Mouse (Mus musculus): ENCODE measurements around the gene Zc3hav1l.

The Zc3hav1l gene

DNA sequence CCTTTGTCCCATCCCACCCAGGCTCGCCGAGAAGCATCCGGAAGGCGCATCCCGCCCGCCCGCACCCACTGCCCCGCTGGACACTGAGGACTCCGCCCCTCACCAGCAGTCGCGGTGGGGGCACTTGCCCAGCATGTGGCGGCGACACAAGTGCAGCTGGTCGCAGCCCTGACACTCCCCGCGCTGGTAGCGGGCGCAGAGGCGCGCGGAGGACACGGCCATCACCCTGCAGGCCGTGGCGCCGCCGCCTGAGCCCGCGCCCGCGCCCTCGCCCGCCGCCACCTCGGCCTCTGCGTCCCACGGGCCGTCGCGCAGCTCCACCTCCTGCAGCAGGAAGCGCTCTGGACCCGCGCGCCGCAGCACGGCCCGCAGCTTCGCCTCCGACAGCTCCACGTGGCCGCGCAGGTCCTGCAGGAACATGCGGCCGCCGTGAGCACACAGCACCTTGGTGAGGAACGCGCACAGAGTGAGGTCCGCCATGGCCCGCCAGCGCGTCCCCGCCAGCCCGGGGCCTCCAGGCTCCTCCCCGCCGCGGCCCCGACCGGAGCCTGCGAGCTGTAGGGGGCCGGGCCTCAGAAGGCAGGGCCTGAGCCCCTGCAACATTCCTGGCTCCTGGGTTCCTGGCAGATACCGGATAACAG, at the start of gene Zc3hav1l:
Gene Zc3hav1l (minus strand): TSS at position 499 of the 641 bp plus-strand sequence.
- peak; percentile 65 for DNase-seq (ENCODE audit: low read depth, low spot score)

DNA sequence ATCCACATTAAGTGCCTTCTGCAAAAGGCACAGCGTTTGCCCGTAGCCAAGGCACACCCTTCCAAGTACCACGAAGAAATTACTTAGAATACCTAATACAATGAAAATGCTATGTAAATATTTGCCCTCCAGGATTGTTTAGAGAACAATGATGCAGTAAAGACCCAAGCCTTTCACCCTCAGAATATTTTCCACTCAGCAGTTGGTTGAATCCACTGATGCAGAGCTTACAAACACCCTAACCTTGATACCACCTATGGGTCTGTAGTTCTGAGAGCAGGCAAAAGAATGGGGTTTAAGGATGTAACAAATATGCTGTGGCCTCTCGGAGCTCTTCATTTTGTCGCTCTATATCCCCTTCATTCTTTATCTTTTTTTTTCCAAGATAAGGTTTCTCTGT, 48.8 kb upstream of the Zc3hav1l start:
- peak; percentile 47 for DNase-seq (ENCODE audit: low read depth, low spot score)

DNA sequence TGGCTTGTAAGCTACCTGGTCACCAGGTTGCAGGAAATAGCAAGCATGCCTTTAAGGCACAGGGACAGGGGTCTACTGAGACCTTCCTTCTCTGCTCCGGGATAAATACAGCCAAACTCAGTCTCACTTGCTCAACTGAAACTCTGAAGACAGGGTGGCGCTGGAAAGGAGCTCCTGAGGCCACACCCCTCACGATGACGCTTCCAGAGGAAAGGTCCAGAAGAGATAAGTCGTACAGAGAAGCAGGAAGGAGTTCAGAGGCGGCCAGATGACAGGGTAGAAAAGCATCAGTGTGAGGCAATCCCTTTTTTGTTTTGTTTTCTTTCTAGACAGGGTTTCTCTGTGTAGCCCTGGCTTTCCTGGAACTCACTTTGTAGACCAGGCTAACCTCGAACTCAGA, 46.7 kb upstream of the Zc3hav1l start:
- DNase-seq (ENCODE audit: low read depth, low spot score) = peak; percentile 88

DNA sequence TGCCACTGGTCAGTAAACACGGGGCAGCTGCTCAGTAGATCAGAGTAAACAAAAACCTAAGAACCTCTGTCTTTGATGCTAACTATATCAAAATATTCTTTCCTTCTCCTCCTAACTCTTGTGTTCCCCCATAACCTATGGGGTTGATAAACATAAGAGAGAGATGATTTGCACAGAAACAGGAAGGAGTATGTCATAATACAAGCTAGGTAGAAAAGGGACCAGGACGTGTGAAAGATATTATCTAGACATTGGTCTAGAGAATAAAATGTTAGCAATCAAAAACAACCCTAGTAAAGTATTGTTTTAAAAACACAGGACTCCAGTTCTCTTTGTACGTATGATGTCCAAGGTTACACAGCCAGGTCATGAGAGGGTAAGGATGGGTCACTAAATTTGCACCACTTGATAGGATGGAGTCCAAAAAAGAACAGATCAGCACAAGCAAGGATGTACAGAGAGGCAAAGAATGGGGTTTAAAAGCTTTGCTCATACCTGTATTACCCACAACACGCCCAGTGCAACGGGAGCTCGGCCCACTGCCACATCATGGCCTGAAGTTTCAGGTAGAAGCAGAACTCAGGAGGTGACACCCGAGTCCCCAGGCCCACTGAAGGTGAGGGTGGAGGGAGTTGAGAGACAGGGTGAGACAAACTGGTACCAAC, 45.1 kb upstream of the Zc3hav1l start:
- DNase-seq (ENCODE audit: low read depth, low spot score) = peak; percentile 54

DNA sequence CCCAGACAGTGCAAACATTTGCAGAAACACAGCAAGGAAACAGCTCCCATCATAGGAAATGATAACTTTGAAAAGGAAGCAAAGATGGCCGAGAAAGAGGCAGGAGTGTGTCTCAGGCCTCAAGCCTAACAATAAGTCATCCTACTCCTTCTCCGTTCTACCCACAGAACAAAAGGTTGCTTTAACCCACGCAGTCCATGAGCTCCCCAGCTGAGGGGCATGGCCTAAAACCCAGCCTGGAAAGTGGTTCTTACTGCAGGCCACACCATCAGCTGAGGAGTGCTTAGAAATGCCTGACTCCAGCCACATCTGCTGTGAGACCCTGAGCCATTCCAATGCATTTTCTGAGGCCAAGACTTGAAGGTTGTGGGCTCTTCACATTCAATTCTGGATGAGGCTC, 44.5 kb upstream of the Zc3hav1l start:
- peak; percentile 44 for DNase-seq (ENCODE audit: low read depth, low spot score)

DNA sequence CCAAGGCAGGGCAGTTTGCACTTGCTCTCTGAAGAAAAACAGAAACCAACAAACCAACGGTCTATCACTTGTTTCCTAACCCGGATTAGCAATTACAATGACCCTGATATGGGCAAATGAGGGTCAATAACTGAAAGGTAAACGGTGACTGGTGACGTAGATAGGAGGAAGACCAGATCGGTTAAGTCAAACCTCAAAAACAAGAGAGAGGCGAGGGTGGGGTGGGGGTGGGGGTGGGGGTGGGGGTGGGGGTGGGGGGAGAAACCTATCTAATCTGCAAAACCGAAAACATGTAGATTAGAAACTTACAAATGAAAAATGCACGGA, 43.6 kb upstream of the Zc3hav1l start:
- DNase-seq (ENCODE audit: low read depth, low spot score) = no peak

DNA sequence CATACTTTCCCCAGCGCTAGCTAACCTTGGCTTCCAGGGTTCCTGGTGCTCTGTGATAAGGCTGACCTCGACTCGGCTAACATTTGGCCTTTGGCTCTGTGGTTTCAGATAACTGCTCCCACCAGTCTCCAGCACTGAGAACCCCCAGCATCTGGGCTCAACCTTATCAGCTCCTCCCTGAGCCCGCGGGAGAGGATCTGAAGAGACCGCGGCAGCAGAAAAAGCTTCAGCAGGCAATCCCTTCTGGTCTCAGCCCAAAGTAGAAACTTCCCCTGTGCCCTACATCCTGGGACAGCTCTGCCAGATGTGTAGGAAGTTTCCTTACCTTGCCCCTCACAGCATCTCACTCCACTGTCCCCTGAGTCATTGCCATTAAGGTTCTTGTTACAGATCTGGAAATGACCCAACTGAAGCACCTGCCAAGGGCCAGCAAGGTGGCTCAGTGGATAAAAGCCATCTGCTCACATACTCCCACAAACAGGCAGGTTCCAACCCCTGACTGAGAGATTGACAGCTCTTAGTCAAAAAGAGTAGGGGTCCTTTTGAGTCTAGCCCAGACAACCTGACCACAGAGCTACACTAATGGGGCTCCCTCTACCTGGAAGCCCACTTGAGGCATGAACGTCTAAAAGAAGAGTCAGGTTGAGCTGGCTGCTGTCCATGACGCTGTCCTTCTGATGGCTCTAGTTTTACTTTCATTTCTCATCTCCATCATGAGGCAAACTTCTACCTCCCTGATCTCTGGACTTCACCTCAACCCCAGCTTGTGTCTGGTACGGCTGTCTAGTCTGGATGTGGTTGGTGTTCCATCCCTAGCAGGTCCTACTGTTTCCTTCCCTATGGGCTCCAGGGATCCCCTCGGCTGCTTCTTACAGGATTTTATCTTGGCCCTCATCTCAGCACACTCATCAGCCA, 42.9 kb upstream of the Zc3hav1l start:
- peak; percentile 74 for DNase-seq (ENCODE audit: low read depth, low spot score)

DNA sequence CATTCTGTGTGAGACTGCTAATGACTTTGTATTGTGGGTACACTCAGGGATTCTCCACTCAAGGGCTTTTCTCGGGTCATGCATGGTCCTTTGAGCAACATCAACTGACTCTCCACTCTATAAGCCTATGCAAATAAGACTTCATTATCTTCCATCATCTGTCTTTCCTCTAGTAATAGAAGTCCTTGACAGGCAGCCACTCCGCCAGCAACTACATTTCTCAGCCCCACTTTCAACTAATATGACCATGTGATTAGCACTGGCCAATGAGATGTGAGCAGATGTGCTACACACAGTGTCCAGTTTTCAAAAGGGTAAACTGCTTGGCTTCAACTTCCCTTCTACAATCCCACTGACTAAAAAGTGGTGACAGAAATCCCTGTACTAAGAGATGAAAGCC, 40.0 kb upstream of the Zc3hav1l start:
- DNase-seq (ENCODE audit: low read depth, low spot score) = peak; percentile 16

DNA sequence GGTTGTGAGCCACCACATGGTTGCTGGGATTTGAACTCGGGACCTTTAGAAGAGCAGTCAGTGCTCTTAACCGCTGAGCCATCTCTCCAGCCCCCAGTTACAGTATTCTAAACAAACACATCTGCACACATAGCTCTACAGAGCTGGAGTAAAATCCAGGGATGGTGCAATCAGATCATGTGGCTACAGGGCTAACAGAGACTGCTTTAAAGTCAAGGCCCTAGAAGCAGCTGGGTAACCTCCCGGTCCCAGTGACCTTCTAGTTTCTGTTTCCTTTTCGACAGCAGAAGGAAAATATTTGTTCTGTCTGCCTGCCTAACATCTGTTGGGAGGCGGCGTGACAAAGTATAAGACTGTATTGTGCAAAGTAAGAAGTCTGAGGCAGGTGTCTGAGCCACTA, 38.9 kb upstream of the Zc3hav1l start:
- DNase-seq (ENCODE audit: low read depth, low spot score) = peak; percentile 59

DNA sequence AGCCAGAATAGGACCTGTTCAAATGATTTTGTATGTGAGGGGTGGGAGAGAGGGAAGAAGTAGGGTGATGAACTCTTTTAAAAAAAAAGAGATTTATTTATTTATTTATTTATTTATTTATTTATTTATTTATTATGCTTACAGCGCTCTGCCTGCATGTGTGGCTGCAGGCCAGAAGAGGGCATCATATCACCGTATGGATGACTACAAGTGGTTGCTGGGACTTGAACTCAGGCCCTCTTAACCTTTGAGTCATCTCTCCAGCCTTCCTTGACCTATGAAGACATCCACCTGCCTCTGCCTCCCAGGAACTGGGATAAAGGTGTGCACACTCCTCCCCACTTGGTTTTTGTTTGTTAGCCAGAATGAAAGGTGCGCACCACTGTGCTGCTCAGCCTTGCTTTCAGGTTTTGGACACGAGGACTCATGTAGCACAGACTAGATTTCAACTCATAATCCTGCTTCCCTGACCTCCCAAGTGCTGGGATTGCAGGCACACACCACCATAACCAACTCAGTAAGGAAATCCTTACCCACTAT, 38.2 kb upstream of the Zc3hav1l start:
- peak; percentile 68 for DNase-seq (ENCODE audit: low read depth, low spot score)

DNA sequence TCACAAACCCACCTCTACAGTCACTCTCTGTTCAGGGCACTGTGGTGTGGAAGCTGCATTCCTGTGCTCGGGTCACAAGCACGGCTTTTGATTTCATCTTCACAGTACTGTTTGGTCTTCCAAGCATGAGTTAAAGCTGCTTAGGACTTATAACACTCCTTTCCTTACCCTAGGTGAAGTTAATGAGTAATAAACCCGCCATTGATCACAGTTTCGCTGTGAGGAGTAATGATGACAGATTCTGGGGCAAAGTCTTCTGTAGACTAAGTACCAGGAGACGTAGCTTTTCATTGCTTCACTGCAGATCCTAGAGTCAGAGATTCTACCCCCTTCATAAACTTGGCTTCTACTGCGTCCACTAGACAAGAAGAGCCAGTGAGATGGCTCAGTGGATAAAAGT, 36.2 kb upstream of the Zc3hav1l start:
- DNase-seq (ENCODE audit: low read depth, low spot score) = no peak

DNA sequence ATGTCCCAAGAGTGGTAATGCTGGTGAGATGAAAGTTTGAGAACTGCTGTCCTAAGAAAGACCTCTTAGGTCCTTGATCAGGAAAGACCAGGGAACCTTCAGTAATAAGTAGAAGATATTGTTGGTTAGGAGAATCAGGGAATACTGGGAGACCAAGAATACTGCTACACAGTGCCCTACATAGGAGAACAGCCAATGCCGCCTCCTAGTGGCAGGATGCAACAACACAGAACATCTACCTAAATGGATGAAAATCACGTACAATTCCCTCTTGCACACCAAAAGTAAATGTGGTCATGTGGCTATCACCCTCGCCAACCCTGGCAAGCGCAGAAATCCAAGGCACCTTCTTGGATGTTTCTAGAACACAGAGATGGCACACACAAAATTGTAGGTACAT, 27.5 kb upstream of the Zc3hav1l start:
- peak; percentile 75 for DNase-seq (ENCODE audit: low read depth, low spot score)

DNA sequence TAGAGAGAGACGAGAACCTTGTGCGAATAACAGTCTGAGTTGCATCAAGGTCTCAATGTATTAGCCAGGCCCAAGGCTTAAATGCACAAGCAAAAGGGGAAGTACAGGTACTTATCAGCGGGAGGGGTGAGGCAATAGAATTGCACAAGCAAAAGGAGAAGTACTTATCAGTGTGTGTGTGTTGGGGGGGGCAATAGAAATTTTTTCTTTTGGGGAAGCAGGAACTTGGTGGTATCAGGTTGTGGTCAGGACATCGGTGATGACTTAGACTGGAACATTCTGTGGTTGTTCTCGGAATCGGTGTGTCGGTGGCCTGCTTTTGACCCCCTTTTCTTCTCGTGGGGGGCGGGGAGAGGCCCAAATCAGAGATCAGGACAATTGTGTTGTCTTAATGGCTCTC, 21.6 kb upstream of the Zc3hav1l start:
- no peak for DNase-seq (ENCODE audit: low read depth, low spot score)

DNA sequence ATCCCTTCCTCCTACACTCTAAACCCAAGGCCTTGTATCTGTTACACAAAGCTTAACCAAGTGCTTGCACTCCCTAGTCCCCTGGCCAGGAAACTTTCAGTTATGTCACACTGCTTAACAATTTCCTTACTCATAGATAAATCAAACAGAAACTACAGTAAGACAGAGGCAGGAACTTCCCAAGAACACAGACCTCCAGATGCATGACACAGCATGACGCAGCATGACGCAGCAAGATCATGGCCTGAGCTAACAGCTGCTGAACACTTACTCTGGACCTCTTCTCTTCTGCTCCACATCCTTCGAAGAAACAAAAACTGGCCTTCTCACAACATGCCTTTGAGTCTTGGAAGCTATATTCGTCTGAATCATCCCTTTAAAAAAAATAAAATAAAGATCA, 17.0 kb upstream of the Zc3hav1l start:
- DNase-seq (ENCODE audit: low read depth, low spot score) = no peak

DNA sequence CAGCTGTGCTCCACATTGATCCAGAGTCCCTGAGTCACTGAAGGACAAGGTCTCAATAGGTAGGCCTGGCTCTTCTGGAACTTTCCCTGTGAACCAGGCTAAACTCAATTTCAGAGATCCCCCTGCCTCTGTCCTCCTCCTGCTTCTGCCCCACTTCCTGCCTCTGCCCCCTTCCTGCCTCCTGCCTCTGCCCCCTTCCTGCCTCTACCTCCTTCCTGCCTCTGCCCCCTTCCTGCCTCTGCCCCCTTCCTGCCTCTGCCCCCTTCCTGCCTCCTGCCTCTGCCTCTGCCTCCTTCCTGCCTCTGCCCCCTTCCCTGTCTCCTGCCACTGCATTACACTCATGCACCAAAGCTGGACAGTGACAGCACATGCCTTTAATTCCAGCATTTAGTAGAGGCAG, 10.7 kb upstream of the Zc3hav1l start:
- DNase-seq (ENCODE audit: low read depth, low spot score) = peak; percentile 35

DNA sequence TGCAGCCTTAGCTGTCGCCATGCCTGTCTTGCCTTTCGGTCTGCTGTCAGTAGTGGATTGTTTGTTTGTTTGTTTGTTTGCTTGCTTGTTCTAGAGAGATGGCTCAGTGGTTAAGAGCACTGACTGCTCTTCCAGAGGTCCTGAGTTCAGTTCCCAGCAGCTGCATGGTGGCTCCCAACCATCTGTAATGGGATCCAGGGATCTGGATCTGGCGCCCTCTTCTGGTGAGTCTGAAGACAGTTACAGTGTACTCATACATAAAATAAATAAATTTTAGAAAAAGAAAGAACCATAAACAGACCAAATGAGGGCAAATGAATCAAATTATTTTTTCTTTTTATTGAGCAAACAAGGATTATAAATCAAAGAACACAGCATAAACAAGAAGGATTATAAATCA, 5.9 kb upstream of the Zc3hav1l start:
- peak; percentile 53 for DNase-seq (ENCODE audit: low read depth, low spot score)

DNA sequence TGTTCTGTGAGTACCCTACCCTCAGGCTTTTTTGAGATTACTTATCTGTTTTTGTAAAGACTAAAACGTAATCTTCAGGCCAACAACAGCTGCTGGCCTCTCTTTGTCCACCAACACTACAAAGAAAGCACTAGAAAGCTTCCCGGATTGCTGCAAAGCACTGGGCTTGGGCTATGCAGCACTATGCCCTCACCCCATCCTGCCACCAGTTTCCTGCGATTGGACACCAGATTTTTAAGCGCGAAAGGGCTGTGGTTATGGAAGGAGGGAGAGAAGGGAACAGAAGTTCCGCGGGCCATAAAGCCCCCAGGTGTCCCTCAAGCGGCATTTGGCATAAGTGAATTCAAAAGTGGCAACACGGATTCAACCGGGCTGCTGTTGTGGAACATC, 818 bp downstream of the Zc3hav1l start:
- DNase-seq (ENCODE audit: low read depth, low spot score) = no peak

DNA sequence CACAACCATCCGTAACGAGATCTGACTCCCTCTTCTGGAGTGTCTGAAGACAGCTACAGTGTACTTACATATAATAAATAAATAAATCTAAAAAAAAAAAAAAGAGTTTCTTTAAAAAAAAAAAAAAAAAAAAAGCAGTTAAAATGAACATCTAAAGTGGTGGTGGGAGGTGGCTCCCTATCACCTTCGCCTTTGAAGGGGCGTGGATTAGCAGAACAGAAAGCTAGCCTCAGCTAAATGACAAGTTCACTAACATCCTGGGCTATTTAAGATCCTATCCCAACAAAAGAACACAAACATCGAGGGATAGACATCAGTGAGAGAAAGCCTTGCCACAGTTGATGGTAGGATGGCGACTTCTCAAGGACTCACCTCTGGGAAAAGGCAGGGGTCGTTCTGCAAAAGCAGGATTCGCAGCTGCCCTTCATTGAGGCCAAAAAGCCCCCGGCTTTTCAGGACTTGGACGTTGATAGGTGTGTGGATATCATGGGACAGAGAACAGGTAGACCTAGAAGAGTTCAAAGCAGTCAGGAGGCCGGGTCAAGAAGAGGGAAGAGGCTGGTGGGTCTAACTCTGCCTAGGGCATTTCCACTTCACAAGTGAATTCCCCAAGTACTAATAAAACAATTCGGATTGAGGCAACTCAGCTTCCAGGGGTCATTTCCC, 1.3 kb downstream of the Zc3hav1l start:
- DNase-seq (ENCODE audit: low read depth, low spot score) = no peak

DNA sequence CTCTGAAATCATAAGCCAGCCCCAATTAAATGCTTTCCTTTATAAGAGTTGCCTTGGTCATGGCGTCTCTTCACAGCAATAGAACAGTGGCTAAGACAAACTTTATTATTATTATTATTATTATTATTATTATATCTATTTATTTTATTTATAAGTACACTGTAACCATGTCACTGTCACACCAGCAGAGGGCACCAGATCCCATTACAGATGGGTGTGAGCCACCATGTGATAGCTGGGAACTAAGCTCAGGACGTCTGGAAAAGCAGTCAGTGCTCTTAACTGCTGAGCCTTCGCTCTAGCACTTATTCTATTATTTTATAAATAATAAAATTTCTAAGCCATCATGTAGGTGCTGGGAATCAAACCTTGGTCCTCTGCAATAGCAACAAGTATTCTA, 5.4 kb downstream of the Zc3hav1l start:
- no peak for DNase-seq (ENCODE audit: low read depth, low spot score)

DNA sequence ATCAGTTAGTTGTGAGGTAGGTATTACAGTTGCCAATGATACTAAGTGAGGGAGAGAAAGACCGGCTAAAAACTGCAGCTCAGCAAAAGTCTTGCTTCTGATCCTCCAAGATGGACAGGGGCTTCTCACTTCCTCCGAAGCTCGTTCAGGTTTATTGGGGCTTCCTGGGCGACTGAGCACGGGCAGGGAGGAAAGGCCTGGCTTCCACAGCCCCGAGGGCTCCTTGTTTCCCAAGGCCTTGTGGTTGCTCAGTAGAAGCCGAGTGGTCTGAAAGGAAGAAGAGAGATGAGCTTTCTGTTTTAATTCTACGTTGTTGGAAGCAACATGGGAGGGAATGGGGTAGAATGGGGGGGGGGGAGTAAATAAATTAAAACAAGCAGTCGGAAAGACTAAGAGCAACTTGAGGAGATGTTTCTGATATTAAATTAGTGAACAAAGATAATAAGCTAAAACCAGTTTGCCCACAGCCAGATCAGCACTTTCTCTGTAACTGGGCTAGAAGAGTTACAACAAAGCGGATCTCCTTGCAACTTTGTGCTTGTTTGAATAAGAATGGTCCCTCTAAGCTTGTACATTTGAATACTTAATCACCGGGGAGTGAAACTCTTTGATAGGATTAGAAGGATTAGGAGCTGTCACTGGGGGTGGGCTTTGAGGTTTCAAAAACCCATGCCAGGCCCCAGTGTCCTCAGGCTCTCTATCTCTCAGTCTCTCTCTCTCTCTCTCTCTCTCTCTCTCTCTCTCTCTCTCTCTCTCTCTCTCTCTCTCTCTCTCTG, 6.0 kb downstream of the Zc3hav1l start:
- DNase-seq (ENCODE audit: low read depth, low spot score) = no peak

DNA sequence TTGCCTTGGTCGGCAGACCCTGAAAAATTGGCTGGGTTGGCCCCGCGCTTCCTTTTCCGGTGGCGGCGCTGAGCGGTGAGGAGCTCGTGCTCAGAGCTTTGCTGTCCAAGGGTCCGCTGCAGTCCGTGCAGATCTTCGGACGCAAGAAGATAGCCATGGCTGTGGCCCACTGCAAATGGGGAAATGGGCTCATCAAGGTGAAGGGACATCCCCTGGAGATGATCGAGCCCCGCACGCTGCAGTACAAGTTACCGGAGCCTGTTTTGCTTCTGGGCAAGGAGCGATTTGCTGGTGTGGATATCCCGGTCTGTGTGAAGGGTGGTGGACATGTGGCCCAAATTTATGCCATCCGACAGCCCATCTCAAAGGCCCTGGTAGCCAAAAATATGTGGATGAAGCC, 14.6 kb downstream of the Zc3hav1l start:
- no peak for DNase-seq (ENCODE audit: low read depth, low spot score)

Measured in CD4-positive, CD25-positive, alpha-beta regulatory T cell, adult 2 months (primary cell).